Mouse (Mus musculus) spleen, postnatal 36 days (tissue): ENCODE measurements around the gene Il17rb.

ENCODE experiments used
- DNase-seq, 2 experiments: peaks; one replicate each; pipeline ENCODE4 v3.0.0; 2022; ENCODE audit warnings: low spot score in 2 of 2, mixed read lengths in 1 of 2

Gene Il17rb

DNA sequence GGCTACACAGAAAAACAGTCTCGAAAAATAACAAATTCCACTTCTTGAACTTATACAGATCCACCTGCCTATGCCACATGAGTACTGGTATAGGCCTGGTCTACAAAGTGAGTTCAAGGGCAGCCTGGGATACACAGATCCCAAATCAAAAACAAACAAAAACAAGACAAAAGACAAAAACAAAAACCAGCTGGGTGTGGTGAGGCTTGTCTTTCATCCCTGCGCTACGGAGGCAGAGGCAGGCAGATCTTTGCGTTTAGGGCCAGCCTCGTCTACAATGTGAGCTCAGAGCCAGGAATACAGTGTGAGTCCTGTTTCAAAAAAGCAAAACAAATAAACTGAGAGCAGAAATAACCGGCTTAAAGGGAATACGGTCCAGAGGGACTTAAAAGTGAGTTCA, 41.1 kb downstream of the Il17rb start:
- DNase-seq = no peak

- no peak for DNase-seq
Measured at GRCm38 (mm10) chr14:29957393-29957792, 51.3 kb downstream of the Il17rb start.

GRCm38 (mm10) chr14:29950805-29951204, 57.9 kb downstream of the Il17rb start:
- no peak for DNase-seq

GRCm38 (mm10) chr14:29946761-29947309, 61.9 kb downstream of the Il17rb start:
- no peak for DNase-seq
